ENCODE assay signal across 28 mouse cellular contexts in genomic region chr16:87701891-87702290, GRCm38 (mm10). TPM values are rescaled to one million over a fixed set of nuclear protein-coding genes. Genes with fewer than 3 reads are reported as not detected.
DNase-seq lines count a peak whose midpoint lies in the region; ATAC-seq and TF ChIP-seq lines count a peak whose summit lies in the region.
"Had no signal": no experiment of that assay in that cellular context is flagged by ENCODE, and none has a peak within 500 bp of the region (broad histone marks: within the 10 kb centered on the region; RNA-seq: fewer than 3 reads in every experiment).

No protein-coding gene starts in this region.

- H3K4me2 ChIP-seq in heart, embryonic 11.5 days: no peak overlapping the region
- H3K4me2 ChIP-seq in kidney, embryonic 16.5 days (replicated peaks; ENCODE audit: low read depth, low read length): no peak overlapping the region
- H3K4me2 ChIP-seq in liver, embryonic 12.5 days: peak overlapping the region; percentile 39
- H3K4me2 ChIP-seq in liver, postnatal 0 days (ENCODE audit: low read depth, low read length): no peak overlapping the region; the same call in 1 of the 2 replicates
- peak overlapping the region; percentile 44; the same call in 1 of the 2 replicates for H3K4me2 ChIP-seq in liver, embryonic 14.5 days (ENCODE audit: low read depth)
- H3K4me2 ChIP-seq: heart, embryonic 15.5 days; hindbrain, embryonic 12.5 days; lung, embryonic 15.5 days; midbrain, embryonic 12.5 days; neural tube, embryonic 12.5 days had no signal

- no peak overlapping the region for H3K4me3 ChIP-seq in heart, embryonic 11.5 days (ENCODE audit: low read depth, low read length)
- no peak overlapping the region for H3K4me3 ChIP-seq in kidney, embryonic 16.5 days (ENCODE audit: low read length)
- no peak overlapping the region for H3K4me3 ChIP-seq in liver, embryonic 12.5 days
- no peak overlapping the region for H3K4me3 ChIP-seq in liver, postnatal 0 days (ENCODE audit: low read depth, low read length)
- no peak overlapping the region for H3K4me3 ChIP-seq in liver, embryonic 14.5 days (ENCODE audit: insufficient read depth in 1 of 2, low read depth in 2 of 2, low read length in 2 of 2)
- H3K4me3 ChIP-seq: forebrain, embryonic 10.5 days; gastrocnemius, adult 2 months; heart, embryonic 15.5 days; hindbrain, embryonic 12.5 days; lung, embryonic 15.5 days; midbrain, embryonic 12.5 days; myocyte; neural tube, embryonic 12.5 days had no signal

- H3K27me3 ChIP-seq in heart, embryonic 11.5 days (ENCODE audit: control insufficient read depth, insufficient read depth, low read length): no peaks in the 10 kb centered on the region
- H3K27me3 ChIP-seq in kidney, embryonic 16.5 days (ENCODE audit: insufficient read depth, low read length): no peaks in the 10 kb centered on the region
- H3K27me3 ChIP-seq in liver, embryonic 12.5 days (replicated peaks): no peaks in the 10 kb centered on the region
- no peaks in the 10 kb centered on the region for H3K27me3 ChIP-seq in liver, postnatal 0 days (ENCODE audit: insufficient read depth, low read length)
- no peaks in the 10 kb centered on the region for H3K27me3 ChIP-seq in liver, embryonic 14.5 days (ENCODE audit: control insufficient read depth, insufficient read depth, low read length)
- H3K27me3 ChIP-seq: heart, embryonic 15.5 days; lung, embryonic 15.5 days; neural tube, embryonic 12.5 days had no signal

- ATAC-seq in heart, embryonic 11.5 days (replicated peaks; ENCODE audit: insufficient number of reproducible peaks, low FRiP score, low TSS enrichment): no peak
- ATAC-seq in kidney, embryonic 16.5 days (ENCODE audit: low FRiP score, low TSS enrichment): no peak
- ATAC-seq in liver, embryonic 12.5 days: no peak
- ATAC-seq in liver, postnatal 0 days: no peak
- ATAC-seq in liver, embryonic 14.5 days (ENCODE audit: insufficient read depth): no peak
- ATAC-seq: forebrain, embryonic 16.5 days had no signal

- no peak for TF ChIP-seq EP300 in liver, postnatal 0 days (IDR thresholded peaks at IDR 0.05; ENCODE audit: low read depth)
- no peak for TF ChIP-seq EP300 in liver, embryonic 14.5 days (IDR thresholded peaks at IDR 0.05; ENCODE audit: low read depth)

- no peaks in the 10 kb centered on the region for H3K36me3 ChIP-seq in heart, embryonic 11.5 days (ENCODE audit: control insufficient read depth, insufficient read depth, low read length)
- no peaks in the 10 kb centered on the region for H3K36me3 ChIP-seq in kidney, embryonic 16.5 days (ENCODE audit: insufficient read depth, low read length)
- H3K36me3 ChIP-seq in liver, embryonic 12.5 days: no peaks in the 10 kb centered on the region
- no peaks in the 10 kb centered on the region for H3K36me3 ChIP-seq in liver, postnatal 0 days (replicated peaks; ENCODE audit: insufficient read depth, low read length)
- H3K36me3 ChIP-seq in liver, embryonic 14.5 days (replicated peaks; ENCODE audit: control insufficient read depth, insufficient read depth, low read depth): no peaks in the 10 kb centered on the region
- H3K36me3 ChIP-seq: forebrain, embryonic 10.5 days; heart, embryonic 15.5 days; hindbrain, embryonic 12.5 days; lung, embryonic 15.5 days; midbrain, embryonic 12.5 days; neural tube, embryonic 12.5 days had no signal

- no peak overlapping the region for H3K27ac ChIP-seq in heart, embryonic 11.5 days (ENCODE audit: low read depth, low read length)
- H3K27ac ChIP-seq in kidney, embryonic 16.5 days (ENCODE audit: low read length): no peak overlapping the region
- H3K27ac ChIP-seq in liver, embryonic 12.5 days: peak overlapping the region; percentile 62; the same call in 1 of the 2 replicates
- H3K27ac ChIP-seq in liver, postnatal 0 days (ENCODE audit: low read depth): no peak overlapping the region
- no peak overlapping the region for H3K27ac ChIP-seq in liver, embryonic 14.5 days
- H3K27ac ChIP-seq: forebrain, embryonic 10.5 days; gastrocnemius, adult 2 months; heart, embryonic 15.5 days; hindbrain, embryonic 12.5 days; kidney, postnatal 0 days; lung, embryonic 15.5 days; midbrain, embryonic 12.5 days; neural tube, embryonic 12.5 days; stomach, postnatal 0 days had no signal

- peaks cover 58% of the 10 kb centered on the region for H3K4me1 ChIP-seq in heart, embryonic 11.5 days (ENCODE audit: control insufficient read depth, insufficient read depth, low read length)
- peaks cover 25% of the 10 kb centered on the region for H3K4me1 ChIP-seq in kidney, embryonic 16.5 days (ENCODE audit: insufficient read depth, low read length)
- H3K4me1 ChIP-seq in liver, embryonic 12.5 days: peaks cover 81% of the 10 kb centered on the region
- H3K4me1 ChIP-seq in liver, postnatal 0 days (ENCODE audit: insufficient read depth): peaks cover 59% of the 10 kb centered on the region
- H3K4me1 ChIP-seq in liver, embryonic 14.5 days (replicated peaks; ENCODE audit: control insufficient read depth in 2 of 2, insufficient read depth in 2 of 2, low read length in 1 of 2): peaks cover 65 to 69% of the 10 kb centered on the region in 2 experiments

- no peak for TF ChIP-seq CTCF in liver, postnatal 0 days (IDR thresholded peaks at IDR 0.05; ENCODE audit: low read depth)
- TF ChIP-seq CTCF in liver, embryonic 14.5 days (IDR thresholded peaks at IDR 0.05; ENCODE audit: low read depth): no peak

- DNase-seq in heart, adult 11 months: peak; percentile 61
- DNase-seq in kidney, adult 18-20 months: peak; percentile 44
- no peak for DNase-seq in liver, postnatal 0 days
- no peak for DNase-seq in liver, embryonic 14.5 days (ENCODE audit: low read depth in 3 of 3, low spot score in 3 of 3)
- DNase-seq in c-Kit-positive CD71-positive TER-119-positive erythroid progenitor cells, embryonic 14.5 days (ENCODE audit: low spot score): no peak
- DNase-seq: adrenal gland, adult 8-10 months; cerebellum, adult 8-10 months; cerebellum, postnatal 25 days; gastrocnemius, adult 2 months; gastrocnemius, postnatal 36 days; right cerebral cortex, adult 18-20 months; right cerebral cortex, postnatal 4 days; thymus, adult 18-20 months; thymus, postnatal 25 days had no signal

- H3K9me3 ChIP-seq in heart, embryonic 11.5 days (replicated peaks; ENCODE audit: control insufficient read depth, low read length): no peaks in the 10 kb centered on the region
- H3K9me3 ChIP-seq in kidney, embryonic 16.5 days (ENCODE audit: low read length): no peaks in the 10 kb centered on the region
- H3K9me3 ChIP-seq in liver, embryonic 12.5 days (replicated peaks): no peaks in the 10 kb centered on the region
- no peaks in the 10 kb centered on the region for H3K9me3 ChIP-seq in liver, postnatal 0 days (ENCODE audit: low read length)
- no peaks in the 10 kb centered on the region for H3K9me3 ChIP-seq in liver, embryonic 14.5 days (ENCODE audit: control insufficient read depth, low read length)
- H3K9me3 ChIP-seq: forebrain, embryonic 10.5 days; G1E; heart, embryonic 15.5 days; hindbrain, embryonic 12.5 days; lung, embryonic 15.5 days; midbrain, embryonic 12.5 days; neural tube, embryonic 12.5 days had no signal

- no peak overlapping the region for H3K9ac ChIP-seq in heart, embryonic 11.5 days (ENCODE audit: low read depth, low read length)
- H3K9ac ChIP-seq in kidney, embryonic 16.5 days (replicated peaks; ENCODE audit: low read length): no peak overlapping the region
- peak overlapping the region; percentile 50 for H3K9ac ChIP-seq in liver, embryonic 12.5 days
- no peak overlapping the region for H3K9ac ChIP-seq in liver, postnatal 0 days (replicated peaks)
- H3K9ac ChIP-seq in liver, embryonic 14.5 days (replicated peaks): no peak overlapping the region; the same call in 1 of the 2 replicates
- H3K9ac ChIP-seq: heart, embryonic 15.5 days; hindbrain, embryonic 12.5 days; lung, embryonic 15.5 days; midbrain, embryonic 12.5 days; neural tube, embryonic 12.5 days had no signal

- 81% methylated on average over 2 of the region's 2 CpGs for WGBS in heart, embryonic 11.5 days (ENCODE audit: insufficient replicate concordance)
- WGBS in kidney, embryonic 16.5 days: 48% methylated on average over 2 of the region's 2 CpGs
- WGBS in liver, embryonic 12.5 days (ENCODE audit: insufficient replicate concordance): 65% methylated on average over 2 of the region's 2 CpGs
- 77% methylated on average over 2 of the region's 2 CpGs for WGBS in liver, postnatal 0 days (ENCODE audit: insufficient replicate concordance)
- WGBS in liver, embryonic 14.5 days (ENCODE audit: insufficient replicate concordance): 60% methylated on average over 2 of the region's 2 CpGs

RNA-seq across cellular contexts. Expression of gene Bach1, which starts 3.1 kb away (rescaled TPM):
- polyA plus RNA-seq in heart, embryonic 11.5 days (2014; fragmentation: Nextera tagmentation; extraction: Ambion mirVana): 11.2 and 13.1 TPM in 2 replicates
- 12.0 and 12.5 TPM in 2 replicates for polyA plus RNA-seq in kidney, embryonic 16.5 days (2015; fragmentation: Nextera tagmentation; extraction: Ambion mirVana)
- polyA plus RNA-seq in liver, embryonic 12.5 days (2016; fragmentation: Nextera tagmentation; extraction: Ambion mirVana): 8.8 and 10.6 TPM in 2 replicates
- 5.4 and 5.9 TPM in 2 replicates for polyA plus RNA-seq in liver, postnatal 0 days (2015; fragmentation: Nextera tagmentation; extraction: Ambion mirVana)
- polyA plus RNA-seq in liver, embryonic 14.5 days (2012; rRNA removed): 4.0 and 5.4 TPM in 2 replicates
- 4.2 and 5.8 TPM in 2 replicates for polyA plus RNA-seq in liver, embryonic 14.5 days (2014; fragmentation: Nextera tagmentation; extraction: Ambion mirVana)

Comparison
In these comparisons a context has a peak if more than half of its experiments do, and no peak if none do; other contexts are left out.
1. H3K4me2 ChIP-seq: peak in liver, embryonic 12.5 days (single experiment) and liver, embryonic 14.5 days (single experiment); none in heart, embryonic 11.5 days (single experiment), kidney, embryonic 16.5 days (single experiment) and liver, postnatal 0 days (single experiment).
2. DNase-seq: peak in heart, adult 11 months (single experiment) and kidney, adult 18-20 months (single experiment); none in liver, postnatal 0 days (single experiment), liver, embryonic 14.5 days (0 of 3) and c-Kit-positive CD71-positive TER-119-positive erythroid progenitor cells, embryonic 14.5 days (single experiment).